Mouse (Mus musculus) CH12.LX (cell line): ENCODE results near the gene Fbxl15. TPM values are rescaled to one million over a fixed set of nuclear protein-coding genes. Genes with fewer than 3 reads are reported as not detected.

ENCODE experiments used
- DNase-seq: peaks from one replicate; pipeline ENCODE4 v3.0.0-alpha.2; 2013; ENCODE audit errors: extremely low read depth
- H3K27ac ChIP-seq: 2 replicates; pipeline ENCODE4 v1.5.1; 2012; ENCODE audit warnings: low read depth, mild to moderate bottlenecking, control low read depth, moderate library complexity; ENCODE audit not compliant: insufficient read depth
- H3K27me3 ChIP-seq: replicated peaks from 2 replicates; pipeline ENCODE3; 2012; ENCODE audit warnings: inconsistent platforms
- H3K36me3 ChIP-seq, 2 experiments: replicated peaks in 1 of 2; 2 replicates each; pipeline versions ENCODE3 to v1.6.1; 2012; ENCODE audit warnings: inconsistent platforms in 1 of 2, low read length in 1 of 2, mild to moderate bottlenecking in 1 of 2, mixed read lengths in 1 of 2, moderate library complexity in 1 of 2; ENCODE audit not compliant: control insufficient read depth in 1 of 2, insufficient read depth in 1 of 2
- H3K4me1 ChIP-seq, 2 experiments: 2 replicates each; pipeline ENCODE4 v1.6.1; 2012; ENCODE audit warnings: inconsistent platforms in 1 of 2, moderate library complexity in 1 of 2; ENCODE audit not compliant: insufficient read depth in 2 of 2, control insufficient read depth in 1 of 2
- H3K4me2 ChIP-seq: 2 replicates; pipeline ENCODE4 v1.6.1; 2012; ENCODE audit warnings: low read depth, mild to moderate bottlenecking, control low read depth; ENCODE audit not compliant: poor library complexity, insufficient read depth, severe bottlenecking
- H3K4me3 ChIP-seq, 3 experiments: fragments of 150-350 bp in 1 of 3; sonication (generic) in 1 of 3; replicated peaks in 1 of 3; 2 replicates each; pipeline versions ENCODE3 to v1.5.1; 2011 to 2012; ENCODE audit warnings: low read depth in 2 of 3, low read length in 2 of 3, mild to moderate bottlenecking in 2 of 3, moderate library complexity in 2 of 3, control low read depth in 1 of 3, improper control_type of control experiment in 1 of 3, inconsistent platforms in 1 of 3, mixed read lengths in 1 of 3; ENCODE audit not compliant: poor library complexity in 1 of 3
- H3K79me2 ChIP-seq: replicated peaks from 2 replicates; pipeline ENCODE4 v1.6.1; 2012; ENCODE audit warnings: mild to moderate bottlenecking, moderate library complexity; ENCODE audit not compliant: control insufficient read depth, poor library complexity, insufficient read depth, severe bottlenecking; ENCODE audit errors: extremely low read depth
- H3K9ac ChIP-seq: 2 replicates; pipeline ENCODE4 v1.6.1; 2012; ENCODE audit warnings: low read depth, mild to moderate bottlenecking, control low read depth, moderate library complexity; ENCODE audit not compliant: insufficient read depth
- H3K9me3 ChIP-seq: replicated peaks from 2 replicates; pipeline ENCODE3; 2012; ENCODE audit warnings: low read length, inconsistent platforms, mixed read lengths
- CHD1 ChIP-seq: IDR thresholded peaks from 2 replicates; pipeline ENCODE4 v1.6.1; 2012; ENCODE audit warnings: low read depth, low read length, improper control_type of control experiment, inconsistent platforms
- E2F4 ChIP-seq: IDR thresholded peaks from 2 replicates; pipeline ENCODE4 v1.6.1; 2011; ENCODE audit warnings: low read depth, low read length, improper control_type of control experiment; ENCODE audit not compliant: insufficient replicate concordance
- ELF1 ChIP-seq: IDR thresholded peaks from 2 replicates; pipeline ENCODE4 v1.6.1; 2014; ENCODE audit warnings: low read depth, mild to moderate bottlenecking, inconsistent platforms, low read length, improper control_type of control experiment
- EP300 ChIP-seq: IDR thresholded peaks from 2 replicates; pipeline ENCODE4 v1.6.1; 2011; ENCODE audit warnings: low read length, improper control_type of control experiment
- JUN ChIP-seq: IDR thresholded peaks from 2 replicates; pipeline ENCODE4 v1.6.1; 2011; ENCODE audit warnings: low read depth, mild to moderate bottlenecking, low read length, improper control_type of control experiment, moderate library complexity; ENCODE audit not compliant: insufficient read depth
- KAT2A ChIP-seq: IDR thresholded peaks from 2 replicates; pipeline ENCODE4 v1.6.1; 2012; ENCODE audit warnings: low read length, improper control_type of control experiment, inconsistent platforms; ENCODE audit not compliant: insufficient replicate concordance
- MAX ChIP-seq: IDR thresholded peaks from 2 replicates; pipeline ENCODE4 v1.6.1; 2011; ENCODE audit warnings: low read length, improper control_type of control experiment
- MAZ ChIP-seq: IDR thresholded peaks from 2 replicates; pipeline ENCODE4 v1.6.1; 2012; ENCODE audit warnings: low read depth, mild to moderate bottlenecking, inconsistent platforms, low read length, improper control_type of control experiment, moderate library complexity
- MEF2A ChIP-seq: IDR thresholded peaks from 2 replicates; pipeline ENCODE4 v1.6.1; 2014; ENCODE audit warnings: low read depth, mild to moderate bottlenecking, inconsistent platforms, low read length, improper control_type of control experiment, borderline replicate concordance
- MXI1 ChIP-seq: IDR thresholded peaks from 2 replicates; pipeline ENCODE4 v1.6.1; 2011; ENCODE audit warnings: mild to moderate bottlenecking, low read depth, low read length, improper control_type of control experiment
- MYC ChIP-seq: IDR thresholded peaks from 2 replicates; pipeline ENCODE4 v1.6.1; 2011; ENCODE audit warnings: low read depth, mild to moderate bottlenecking, improper control_type of control experiment, low read length
- NRF1 ChIP-seq: IDR thresholded peaks from 2 replicates; pipeline ENCODE4 v1.6.1; 2014; ENCODE audit warnings: low read depth, mild to moderate bottlenecking, inconsistent platforms, low read length, improper control_type of control experiment, moderate library complexity
- PAX5 ChIP-seq: IDR thresholded peaks from 2 replicates; pipeline ENCODE4 v1.6.1; 2012; ENCODE audit warnings: low read length, inconsistent platforms, mixed read lengths
- POLR2AphosphoS2 ChIP-seq: IDR thresholded peaks from 2 replicates; pipeline ENCODE4 v1.6.1; 2011; ENCODE audit warnings: low read depth, low read length, improper control_type of control experiment
- SIN3A ChIP-seq: IDR thresholded peaks from 2 replicates; pipeline ENCODE4 v1.6.1; 2012; ENCODE audit warnings: low read length, improper control_type of control experiment, inconsistent platforms
- SMC3 ChIP-seq: IDR thresholded peaks from 2 replicates; pipeline ENCODE4 v1.6.1; 2011; ENCODE audit warnings: low read depth, low read length, improper control_type of control experiment
- USF1 ChIP-seq: IDR thresholded peaks from 2 replicates; pipeline ENCODE4 v1.6.1; 2014; ENCODE audit warnings: low read depth, mild to moderate bottlenecking, inconsistent platforms, low read length, improper control_type of control experiment
- ZKSCAN1 ChIP-seq: IDR thresholded peaks from 2 replicates; pipeline ENCODE4 v1.6.1; 2012; ENCODE audit warnings: low read depth, inconsistent platforms, low read length, improper control_type of control experiment, borderline replicate concordance
- ZMIZ1 ChIP-seq: IDR thresholded peaks from 2 replicates; pipeline ENCODE4 v1.6.1; 2012; ENCODE audit warnings: low read depth, mild to moderate bottlenecking, inconsistent platforms, low read length, improper control_type of control experiment
- ZNF384 ChIP-seq: IDR thresholded peaks from 2 replicates; pipeline ENCODE4 v1.6.1; 2012; ENCODE audit warnings: low read depth, low read length, improper control_type of control experiment, inconsistent platforms
- dilution Hi-C: fragments of 300-500 bp; cut with MboI; formaldehyde crosslinking; loops from 2 replicates; pipeline ENCODE4 v1.14.3; 2020; ENCODE audit warnings: low sequenced_read_pairs; ENCODE audit not compliant: extremely low pct_unique_long_range_greater_than_20kb, extremely low pct_ligation_motif_present
- in situ Hi-C: fragments of 300-500 bp; cut with MboI; formaldehyde crosslinking; loops from 3 replicates; pipeline ENCODE4 v1.14.3; 2019; ENCODE audit warnings: low sequenced_read_pairs, low pct_ligation_motif_present, low pct_unique_long_range_greater_than_20kb, mixed read lengths
- polyA plus RNA-seq: library from polyadenylated mRNA; unstranded; fragments of >175 nt; gene quantifications from 2 replicates; pipeline ENCODE4 v1.2.1, GENCODE M21; 2012; ENCODE audit warnings: low read depth; ENCODE audit not compliant: insufficient read length
- total RNA-seq, 2 experiments: library from RNA; depleted of rRNA; stranded (reverse); fragments of 300-350 nt in 1 of 2; fragments of >200 nt in 1 of 2; gene quantifications; 2 replicates each; pipeline ENCODE4 v1.2.3; 2012 to 2014

Fbxl15 gene
- total and polyA plus RNA-seq, 3 experiments, result 7.6 to 9.9 (median 9.4) TPM

DNA sequence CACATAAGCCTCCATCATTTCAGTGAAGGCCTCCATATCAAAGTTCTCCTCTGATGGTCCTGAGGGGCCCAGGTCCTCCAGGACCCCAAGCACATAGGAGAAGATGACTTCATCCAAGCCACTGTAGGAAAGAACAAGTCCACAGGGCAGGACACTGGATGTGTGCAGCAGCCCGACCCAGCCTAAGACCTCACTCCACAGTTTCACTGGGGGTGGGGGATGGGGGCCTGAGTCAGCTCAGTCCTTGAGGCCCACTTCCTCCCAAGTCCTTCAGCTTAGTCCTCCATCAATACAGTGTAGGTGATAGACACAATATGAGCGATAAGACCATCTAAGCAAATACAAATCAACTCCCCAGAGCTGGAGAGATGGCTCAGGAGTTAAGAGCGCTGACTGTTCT lies 4.0 kb downstream of the Fbxl15 start:
- Histone ChIP-seq H3K36me3 (peaks cover 22 to 51% of the 10 kb centered on the region in 2 experiments), H3K4me3 (no peak overlapping the region), H3K4me1 (peaks cover 9 to 54% of the 10 kb centered on the region in 2 experiments), H3K9ac (no peak overlapping the region), H3K9me3 (no peaks in the 10 kb centered on the region), H3K4me2 (no peak overlapping the region), H3K79me2 (no peaks in the 10 kb centered on the region), H3K27me3 (peaks cover 2% of the 10 kb centered on the region), H3K27ac (no peak overlapping the region)
- dilution Hi-C loops, result no loop called here
- no peak for DNase-seq
- in situ Hi-C loops, result no loop called here
- TF ChIP-seq MEF2A, result no peak
- TF ChIP-seq SMC3, result no peak
- TF ChIP-seq JUN, result no peak
- TF ChIP-seq POLR2AphosphoS2, result no peak
- no peak for TF ChIP-seq KAT2A

DNA sequence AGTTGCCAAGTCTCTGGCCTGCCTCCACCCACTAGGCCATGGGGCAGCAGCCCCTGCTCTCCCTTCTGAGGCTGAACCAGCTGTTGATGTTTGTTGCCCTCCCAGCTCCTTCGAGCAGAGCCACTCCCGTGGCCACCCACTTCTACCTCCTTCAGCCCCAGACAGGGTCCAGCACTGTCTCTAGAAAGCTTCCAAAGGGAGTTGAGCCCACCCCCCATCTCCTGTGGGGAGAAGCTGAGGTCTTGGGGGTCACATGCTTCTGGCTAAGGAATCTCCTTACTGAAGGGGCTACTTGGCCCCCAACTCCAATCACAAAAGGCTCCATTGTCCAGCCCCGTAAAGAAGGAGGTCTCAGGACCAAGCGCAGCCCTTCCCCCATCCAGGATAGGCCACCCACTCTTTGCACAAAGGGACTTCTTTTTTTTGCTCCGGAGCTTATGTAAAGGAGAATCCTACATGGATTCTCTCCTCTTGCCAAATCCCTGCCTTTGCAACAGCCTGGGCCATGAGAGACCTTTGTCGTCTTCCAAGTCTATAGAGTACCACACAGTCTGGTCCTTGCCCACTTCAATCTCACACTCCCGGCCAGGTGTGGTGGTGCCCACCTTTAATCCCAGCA lies 4.8 kb downstream of the Fbxl15 start:
- TF ChIP-seq EP300 (no peak), MXI1 (no peak), MAX (no peak), SIN3A (no peak), NRF1 (no peak), E2F4 (no peak), ELF1 (no peak), POLR2AphosphoS2 (no peak), CHD1 (no peak), KAT2A (no peak), SMC3 (no peak), ZNF384 (no peak), USF1 (no peak), ZKSCAN1 (no peak), ZMIZ1 (no peak), MYC (no peak), MAZ (no peak), MEF2A (no peak), PAX5 (no peak)

More for the DNA sequence above, 4.8 kb downstream of the Fbxl15 start:
- no peak for DNase-seq
- in situ Hi-C loops, result no loop called here
- Histone ChIP-seq H3K9ac (no peak overlapping the region), H3K4me3 (no peak overlapping the region), H3K4me2 (no peak overlapping the region), H3K36me3 (peaks cover 22 to 51% of the 10 kb centered on the region in 2 experiments), H3K27me3 (no peaks in the 10 kb centered on the region), H3K4me1 (peaks cover 13 to 54% of the 10 kb centered on the region in 2 experiments), H3K27ac (no peak overlapping the region), H3K9me3 (no peaks in the 10 kb centered on the region), H3K79me2 (0 out of 2 replicates have a peak, but pooled peaks cover 2% of the 10 kb centered on the region)
- dilution Hi-C loops, result no loop called here
